Mouse (Mus musculus) midbrain, embryonic 14.5 days (tissue): ENCODE measurements around the gene Ralgps1. TPM values are rescaled to one million over a fixed set of nuclear protein-coding genes. Genes with fewer than 3 reads are reported as not detected.

Experiments used
- ATAC-seq: fragments of 200-750 bp; cut with Nextera tagmentation; 2 replicates; pipeline ENCODE4 v1.8.0; 2017; ENCODE audit warnings: moderate number of reproducible peaks, moderate library complexity; ENCODE audit not compliant: low FRiP score, low TSS enrichment
- DNase-seq: peaks from one replicate; pipeline ENCODE4 v3.0.0-alpha.2; 2015
- H3K27ac ChIP-seq: fragments of 300-500 bp; sonication (generic); replicated peaks from 2 replicates; pipeline ENCODE4 v1.5.1; 2014; ENCODE audit warnings: mild to moderate bottlenecking, low read depth, low read length, moderate library complexity
- H3K27me3 ChIP-seq: fragments of 300-500 bp; sonication (generic); 2 replicates; pipeline ENCODE4 v1.6.1; 2014; ENCODE audit warnings: low read length, control low read depth, mixed read lengths; ENCODE audit not compliant: control insufficient read depth, insufficient read depth
- H3K36me3 ChIP-seq: fragments of 300-500 bp; sonication (generic); 2 replicates; pipeline ENCODE4 v1.6.1; 2014; ENCODE audit warnings: low read length, control low read depth; ENCODE audit not compliant: control insufficient read depth, insufficient read depth
- H3K4me1 ChIP-seq: fragments of 300-500 bp; sonication (generic); 2 replicates; pipeline ENCODE4 v1.6.1; 2014; ENCODE audit warnings: mild to moderate bottlenecking, antibody characterized with exemption, low read length, control low read depth; ENCODE audit not compliant: control insufficient read depth, insufficient read depth
- H3K4me2 ChIP-seq: fragments of 300-500 bp; sonication (generic); 2 replicates; pipeline ENCODE4 v1.6.1; 2014; ENCODE audit warnings: mild to moderate bottlenecking, low read length, moderate library complexity
- H3K4me3 ChIP-seq: fragments of 300-500 bp; sonication (generic); replicated peaks from 2 replicates; pipeline ENCODE4 v1.5.1; 2014; ENCODE audit warnings: low read depth, low read length
- H3K9ac ChIP-seq: fragments of 300-500 bp; sonication (generic); replicated peaks from 2 replicates; pipeline ENCODE4 v1.6.1; 2014; ENCODE audit warnings: mild to moderate bottlenecking, low read length, moderate library complexity
- H3K9me3 ChIP-seq: fragments of 300-500 bp; sonication (generic); 2 replicates; pipeline ENCODE4 v1.6.1; 2016; ENCODE audit warnings: low read length, control low read depth, mixed read lengths; ENCODE audit not compliant: control insufficient read depth
- WGBS: fragments of 180-500 bp; shearing (Covaris S2); extraction: QIAGEN DNeasy Blood & Tissue Kit; methylation state at CpG from one replicate; pipeline ENCODE4 v1.1.7; 2014; 5-methylcytosine and 5-hydroxymethylcytosine counted together
- polyA plus RNA-seq: library from polyadenylated mRNA; unstranded; fragments of >200 nt; fragmentation: Nextera tagmentation; extraction: Ambion mirVana; gene quantifications from 2 replicates; pipeline ENCODE4 v1.2.1, GENCODE M21; 2014

Ralgps1 gene
- polyA plus RNA-seq, 1 experiment from 2014 or later: 58.8 TPM

- Histone ChIP-seq H3K9ac (peak within 1 kb of the TSS; percentile 76), H3K27ac (peak within 1 kb of the TSS; percentile 52; the same call in 1 of the 2 replicates), H3K27me3 (no peaks in the 10 kb centered on the region; the same call in none of the 2 replicates), H3K4me2 (peak within 1 kb of the TSS; percentile 100), H3K9me3 (no peaks in the 10 kb centered on the region), H3K4me1 (peaks cover 10% of the 10 kb centered on the region; the same call in 1 of the 2 replicates), H3K36me3 (peaks cover 9% of the 10 kb centered on the region; the same call in 1 of the 2 replicates), H3K4me3 (peak within 1 kb of the TSS; percentile 69)
- peak; percentile 16 for ATAC-seq
- WGBS: under 1% methylated on average over 22 of the region's 22 CpGs
- DNase-seq: peak; percentile 72
Measured at GRCm38 (mm10) chr2:33131500-33132092, 239.7 kb downstream of the Ralgps1 start, which contains the start of gene Garnl3. TSS of gene Garnl3 (minus strand) at chr2:33131654.

- 1% methylated on average over 54 of the region's 55 CpGs for WGBS
- Histone ChIP-seq H3K4me1 (peaks cover 10% of the 10 kb centered on the region; the same call in 1 of the 2 replicates), H3K4me2 (peak overlapping the region; percentile 100), H3K4me3 (peak overlapping the region; percentile 69), H3K27me3 (no peaks in the 10 kb centered on the region; the same call in none of the 2 replicates), H3K36me3 (0 out of 2 replicates have a peak, but pooled peaks cover 3% of the 10 kb centered on the region), H3K9ac (peak overlapping the region; percentile 76), H3K27ac (peak overlapping the region; percentile 52; the same call in 1 of the 2 replicates), H3K9me3 (no peaks in the 10 kb centered on the region)
- DNase-seq (peak; percentile 92), ATAC-seq (peak; percentile 86)
Measured at GRCm38 (mm10) chr2:33130526-33131483, 240.5 kb downstream of the Ralgps1 start.

GRCm38 (mm10) chr2:33130141-33130525 lies 241.2 kb downstream of the Ralgps1 start:
- no peaks in the 10 kb centered on the region; the same call in none of the 2 replicates for H3K27me3 ChIP-seq
- peak overlapping the region; percentile 52; the same call in 1 of the 2 replicates for H3K27ac ChIP-seq
- peak overlapping the region; percentile 100 for H3K4me2 ChIP-seq
- peak overlapping the region; percentile 69 for H3K4me3 ChIP-seq
- no peaks in the 10 kb centered on the region for H3K36me3 ChIP-seq
- ATAC-seq: peak; percentile 51
- DNase-seq: no peak
- peak overlapping the region; percentile 76 for H3K9ac ChIP-seq
- no peaks in the 10 kb centered on the region for H3K9me3 ChIP-seq
- WGBS: 0% methylated on average over 32 of the region's 33 CpGs
- peaks cover 10% of the 10 kb centered on the region; the same call in 1 of the 2 replicates for H3K4me1 ChIP-seq

GRCm38 (mm10) chr2:33129696-33130095 lies 241.6 kb downstream of the Ralgps1 start:
- 2% methylated on average over 10 of the region's 10 CpGs for WGBS
- Histone ChIP-seq H3K27ac (no peak overlapping the region), H3K9ac (peak overlapping the region; percentile 76), H3K4me1 (peaks cover 10% of the 10 kb centered on the region; the same call in 1 of the 2 replicates), H3K4me3 (peak overlapping the region; percentile 69), H3K4me2 (peak overlapping the region; percentile 100), H3K9me3 (no peaks in the 10 kb centered on the region), H3K36me3 (no peaks in the 10 kb centered on the region), H3K27me3 (no peaks in the 10 kb centered on the region; the same call in none of the 2 replicates)
- no peak for ATAC-seq
- peak; percentile 42 for DNase-seq

- Histone ChIP-seq H3K9me3 (no peaks in the 10 kb centered on the region), H3K27me3 (no peaks in the 10 kb centered on the region; the same call in none of the 2 replicates), H3K4me3 (peak overlapping the region; percentile 69), H3K27ac (no peak overlapping the region), H3K4me1 (peaks cover 10% of the 10 kb centered on the region; the same call in 1 of the 2 replicates), H3K4me2 (peak overlapping the region; percentile 100), H3K36me3 (no peaks in the 10 kb centered on the region), H3K9ac (peak overlapping the region; percentile 76; the same call in 1 of the 2 replicates)
- ATAC-seq: no peak
- 78% methylated on average over 2 of the region's 2 CpGs for WGBS
- no peak for DNase-seq
Measured at GRCm38 (mm10) chr2:33129005-33129404, 242.3 kb downstream of the Ralgps1 start.

GRCm38 (mm10) chr2:33127271-33127670 lies 244.0 kb downstream of the Ralgps1 start:
- no peak overlapping the region for H3K27ac ChIP-seq
- H3K9me3 ChIP-seq: no peaks in the 10 kb centered on the region
- peaks cover 10% of the 10 kb centered on the region; the same call in 1 of the 2 replicates for H3K4me1 ChIP-seq
- H3K4me3 ChIP-seq: no peak overlapping the region
- H3K9ac ChIP-seq: no peak overlapping the region
- ATAC-seq: no peak
- no peaks in the 10 kb centered on the region for H3K36me3 ChIP-seq
- H3K4me2 ChIP-seq: no peak overlapping the region
- 75% methylated on average over 2 of the region's 2 CpGs for WGBS
- no peak for DNase-seq
- H3K27me3 ChIP-seq: no peaks in the 10 kb centered on the region; the same call in none of the 2 replicates

GRCm38 (mm10) chr2:33122856-33123255 lies 248.4 kb downstream of the Ralgps1 start:
- Histone ChIP-seq H3K9me3 (no peaks in the 10 kb centered on the region), H3K4me3 (no peak overlapping the region), H3K4me2 (no peak overlapping the region), H3K9ac (no peak overlapping the region), H3K4me1 (no peaks in the 10 kb centered on the region), H3K27me3 (no peaks in the 10 kb centered on the region), H3K36me3 (no peaks in the 10 kb centered on the region), H3K27ac (no peak overlapping the region)
- ATAC-seq (no peak), DNase-seq (no peak)
- WGBS: 78% methylated on average over 6 of the region's 6 CpGs

- WGBS: 86% methylated on average over 8 of the region's 8 CpGs
- no peak overlapping the region for H3K27ac ChIP-seq
- DNase-seq (no peak), ATAC-seq (no peak)
- no peaks in the 10 kb centered on the region for H3K36me3 ChIP-seq
- no peak overlapping the region for H3K4me2 ChIP-seq
- H3K4me1 ChIP-seq: no peaks in the 10 kb centered on the region
- H3K9ac ChIP-seq: no peak overlapping the region
- H3K4me3 ChIP-seq: no peak overlapping the region
- H3K9me3 ChIP-seq: no peaks in the 10 kb centered on the region
- H3K27me3 ChIP-seq: no peaks in the 10 kb centered on the region
Measured at GRCm38 (mm10) chr2:33100536-33100935, 270.8 kb downstream of the Ralgps1 start.
